Mouse (Mus musculus) stomach, embryonic 15.5 days (tissue): Measurements from ENCODE around the gene 9530003J23Rik. TPM values are rescaled to one million over a fixed set of nuclear protein-coding genes. Genes with fewer than 3 reads are reported as not detected.
"Not testable (repeated sequence)": the region's sequence is repeated elsewhere in the genome, so short reads cannot be mapped to it uniquely, and the experiment has no call there.

Experiments
- ATAC-seq: fragments of 200-750 bp; cut with Nextera tagmentation; 2 replicates; pipeline ENCODE4 v1.8.0; 2017; ENCODE audit warnings: low read depth, moderate number of reproducible peaks, moderate TSS enrichment; ENCODE audit not compliant: insufficient read depth, low FRiP score
- H3K27ac ChIP-seq: fragments of 300-500 bp; sonication (generic); 2 replicates; pipeline ENCODE4 v1.5.1; 2015; ENCODE audit warnings: mild to moderate bottlenecking, inconsistent platforms
- H3K27me3 ChIP-seq: fragments of 300-500 bp; sonication (generic); replicated peaks from 2 replicates; pipeline ENCODE4 v1.6.1; 2015; ENCODE audit warnings: inconsistent platforms
- H3K36me3 ChIP-seq: fragments of 300-500 bp; sonication (generic); 2 replicates; pipeline ENCODE4 v1.6.1; 2015; ENCODE audit warnings: inconsistent platforms
- H3K4me1 ChIP-seq: fragments of 300-500 bp; sonication (generic); 2 replicates; pipeline ENCODE4 v1.6.1; 2015; ENCODE audit warnings: inconsistent platforms
- H3K4me2 ChIP-seq: fragments of 300-500 bp; sonication (generic); 2 replicates; pipeline ENCODE4 v1.6.1; 2015; ENCODE audit warnings: mild to moderate bottlenecking, inconsistent platforms
- H3K4me3 ChIP-seq: fragments of 300-500 bp; sonication (generic); replicated peaks from 2 replicates; pipeline ENCODE4 v1.5.1; 2015; ENCODE audit warnings: inconsistent platforms
- H3K9ac ChIP-seq: fragments of 300-500 bp; sonication (generic); 2 replicates; pipeline ENCODE4 v1.6.1; 2015; ENCODE audit warnings: inconsistent platforms
- H3K9me3 ChIP-seq: fragments of 300-500 bp; sonication (generic); 2 replicates; pipeline ENCODE4 v1.6.1; 2016; ENCODE audit warnings: inconsistent platforms
- WGBS: fragments of 180-500 bp; shearing (Covaris S2); methylation state at CpG from one replicate; pipeline ENCODE4 v1.1.7; 2015; 5-methylcytosine and 5-hydroxymethylcytosine counted together
- polyA plus RNA-seq: library from polyadenylated mRNA; unstranded; fragments of >200 nt; fragmentation: Nextera tagmentation; extraction: Ambion mirVana; gene quantifications from 2 replicates; pipeline ENCODE4 v1.2.1, GENCODE M21; 2015

Gene 9530003J23Rik
- polyA plus RNA-seq, 1 experiment from 2014 or later, result not detected

DNA sequence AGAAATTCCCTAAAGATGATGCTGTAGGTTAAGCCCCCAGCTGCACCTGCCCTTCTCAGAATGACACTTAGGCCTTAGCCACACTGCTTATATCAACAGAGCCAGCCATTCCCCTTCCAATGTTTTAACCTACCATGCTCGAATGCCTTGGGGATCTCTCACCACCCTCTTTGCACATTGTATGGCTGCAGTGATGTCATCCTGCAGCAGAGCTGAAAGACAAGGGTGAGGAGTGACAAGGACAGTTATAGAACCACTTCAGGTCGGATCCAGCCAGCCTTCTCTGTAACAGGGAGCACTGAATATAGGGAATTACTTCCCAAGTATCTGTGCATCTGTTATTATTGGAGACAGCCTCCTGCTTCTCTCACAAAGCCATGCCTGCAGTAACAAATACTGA lies 40.0 kb upstream of the 9530003J23Rik start:
- 56% methylated on average over 2 of the region's 2 CpGs for WGBS
- H3K9me3 ChIP-seq, result not testable (repeated sequence)

DNA sequence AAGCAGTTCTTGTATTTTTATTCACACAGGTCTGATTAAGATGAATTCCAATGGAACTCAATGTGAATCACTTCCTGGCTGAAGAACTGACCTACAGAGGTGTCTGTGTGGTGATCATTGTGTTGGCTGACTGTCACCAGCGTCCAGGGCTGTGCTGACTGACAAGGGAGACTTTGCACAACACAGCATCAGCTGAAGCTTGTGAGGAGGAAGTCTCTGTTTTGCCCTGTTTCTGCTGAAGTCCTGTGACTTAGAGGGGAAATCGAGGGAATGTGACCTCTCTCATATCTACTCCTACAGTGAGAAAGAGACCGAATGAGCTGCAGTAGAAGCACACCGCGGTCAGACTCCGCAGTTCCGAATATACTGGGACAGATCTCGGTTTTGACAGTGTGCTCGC lies 39.3 kb upstream of the 9530003J23Rik start:
- not testable (repeated sequence) for H3K4me1 ChIP-seq, H3K27me3 ChIP-seq, ATAC-seq, H3K4me3 ChIP-seq, H3K9ac ChIP-seq, H3K27ac ChIP-seq, H3K4me2 ChIP-seq, H3K36me3 ChIP-seq, H3K9me3 ChIP-seq
- 81% methylated on average over 9 of the region's 9 CpGs for WGBS

More for the DNA sequence above, 40.0 kb upstream of the 9530003J23Rik start:
- not testable (repeated sequence) for ATAC-seq, H3K27ac ChIP-seq, H3K4me1 ChIP-seq, H3K4me3 ChIP-seq, H3K9ac ChIP-seq, H3K27me3 ChIP-seq, H3K36me3 ChIP-seq, H3K4me2 ChIP-seq

DNA sequence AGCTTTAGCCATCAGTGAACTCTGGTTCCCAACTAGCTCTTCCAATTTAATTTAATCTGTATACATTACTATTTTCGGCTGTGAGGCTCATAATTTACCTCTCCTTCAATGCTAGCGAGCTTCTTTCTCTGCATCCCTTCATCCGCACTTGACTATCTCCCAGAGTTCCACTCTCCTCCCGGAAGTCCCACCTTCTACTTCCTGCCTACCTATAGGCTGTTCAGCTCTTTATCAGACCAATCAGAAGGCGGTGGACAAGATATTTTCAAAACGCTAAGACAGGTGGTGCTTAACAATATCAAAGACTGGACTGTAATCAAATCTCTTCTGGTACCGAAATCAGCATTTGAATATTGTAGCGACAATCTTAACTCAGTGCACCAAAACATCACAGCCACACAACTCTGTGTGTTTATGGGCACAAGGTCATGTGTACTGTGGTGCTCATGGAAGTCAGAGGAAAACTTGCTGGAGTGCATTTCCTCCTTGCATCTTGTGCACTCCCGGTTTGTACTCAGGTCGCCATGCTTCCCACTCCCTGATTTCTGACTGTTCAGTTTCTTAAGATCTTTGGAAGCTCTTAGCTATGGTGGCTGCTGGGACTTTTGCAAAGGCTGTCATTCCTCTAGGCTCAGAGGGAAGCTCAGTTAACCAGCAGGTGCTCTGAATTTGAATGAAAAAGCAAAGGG lies 37.3 kb upstream of the 9530003J23Rik start:
- 82% methylated on average over 10 of the region's 10 CpGs for WGBS
- H3K4me3 ChIP-seq, result no peak overlapping the region

DNA sequence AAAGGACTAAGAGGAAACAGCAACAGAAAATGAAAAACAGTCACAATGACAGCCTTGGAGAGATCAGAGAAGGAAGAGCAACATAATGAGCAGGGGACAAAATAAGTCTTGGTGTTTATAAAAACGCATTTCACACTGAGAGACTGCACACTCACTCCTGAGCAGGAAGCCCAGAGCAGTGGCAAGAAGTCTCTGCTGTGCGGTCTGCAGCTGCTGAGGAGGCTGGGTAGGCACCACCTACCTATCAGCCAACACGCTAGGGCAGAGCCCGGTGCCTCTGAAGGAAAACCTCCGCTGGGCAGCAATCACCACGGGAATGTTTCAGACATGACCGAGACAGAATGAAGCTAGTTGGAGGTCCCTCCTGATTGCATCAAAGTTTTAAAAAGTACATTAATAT lies 36.1 kb upstream of the 9530003J23Rik start:
- not testable (repeated sequence) for H3K9ac ChIP-seq, H3K27ac ChIP-seq, H3K9me3 ChIP-seq, H3K4me1 ChIP-seq, H3K27me3 ChIP-seq, ATAC-seq, H3K4me2 ChIP-seq, H3K36me3 ChIP-seq, H3K4me3 ChIP-seq
- WGBS, result 75% methylated on average over 4 of the region's 7 CpGs

More for the DNA sequence above, 37.3 kb upstream of the 9530003J23Rik start:
- Histone ChIP-seq H3K4me2 (no peak overlapping the region), H3K4me1 (no peaks in the 10 kb centered on the region), H3K9ac (no peak overlapping the region), H3K27ac (no peak overlapping the region), H3K36me3 (no peaks in the 10 kb centered on the region), H3K9me3 (no peaks in the 10 kb centered on the region), H3K27me3 (no peaks in the 10 kb centered on the region)
- no peak for ATAC-seq

DNA sequence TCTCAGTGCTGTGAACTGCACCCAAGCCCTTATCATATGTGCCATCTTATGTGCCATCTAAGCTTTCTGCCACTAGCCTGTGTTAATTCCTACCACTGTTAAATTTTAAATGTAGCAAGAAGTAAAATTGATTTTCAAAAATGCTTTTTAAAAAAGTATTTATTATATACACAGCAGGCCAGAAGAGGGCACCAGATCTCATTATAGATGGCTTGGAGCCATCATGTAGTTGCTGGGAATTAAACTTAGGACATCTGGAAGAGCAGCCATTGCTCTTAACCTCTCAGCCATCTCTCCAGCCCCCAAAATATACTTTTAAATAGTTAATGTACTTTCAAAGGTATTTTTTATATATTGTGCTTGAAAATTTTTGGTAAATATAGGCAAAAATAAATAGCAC lies 33.5 kb upstream of the 9530003J23Rik start:
- Histone ChIP-seq H3K4me3 (no peak overlapping the region), H3K4me2 (no peak overlapping the region), H3K9ac (no peak overlapping the region), H3K27me3 (no peaks in the 10 kb centered on the region), H3K9me3 (no peaks in the 10 kb centered on the region), H3K4me1 (no peaks in the 10 kb centered on the region), H3K36me3 (no peaks in the 10 kb centered on the region), H3K27ac (no peak overlapping the region)
- no peak for ATAC-seq

DNA sequence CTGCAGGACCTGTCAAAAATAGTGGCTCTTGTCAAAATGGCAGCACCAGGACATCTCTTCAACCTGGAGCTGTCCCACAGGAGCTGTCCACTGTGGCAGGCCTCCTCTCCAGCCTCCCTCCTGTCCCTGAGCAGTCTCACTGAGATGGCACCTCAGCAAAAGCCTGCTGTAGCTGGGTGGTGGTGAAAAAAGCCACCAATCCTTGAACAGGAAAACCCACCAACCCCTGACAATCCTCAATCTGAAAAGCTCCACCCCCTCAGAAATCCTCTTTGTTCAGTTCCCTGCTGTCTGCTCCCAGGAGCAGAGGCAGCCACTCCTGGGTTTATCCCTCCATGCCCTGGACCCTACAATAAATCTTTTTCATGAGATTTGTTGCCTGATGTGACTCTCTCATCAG lies 21.4 kb upstream of the 9530003J23Rik start:
- Histone ChIP-seq H3K27ac (no peak overlapping the region), H3K27me3 (no peaks in the 10 kb centered on the region), H3K36me3 (no peaks in the 10 kb centered on the region), H3K4me1 (no peaks in the 10 kb centered on the region), H3K4me3 (no peak overlapping the region), H3K9me3 (no peaks in the 10 kb centered on the region), H3K4me2 (no peak overlapping the region), H3K9ac (no peak overlapping the region)
- no peak for ATAC-seq

DNA sequence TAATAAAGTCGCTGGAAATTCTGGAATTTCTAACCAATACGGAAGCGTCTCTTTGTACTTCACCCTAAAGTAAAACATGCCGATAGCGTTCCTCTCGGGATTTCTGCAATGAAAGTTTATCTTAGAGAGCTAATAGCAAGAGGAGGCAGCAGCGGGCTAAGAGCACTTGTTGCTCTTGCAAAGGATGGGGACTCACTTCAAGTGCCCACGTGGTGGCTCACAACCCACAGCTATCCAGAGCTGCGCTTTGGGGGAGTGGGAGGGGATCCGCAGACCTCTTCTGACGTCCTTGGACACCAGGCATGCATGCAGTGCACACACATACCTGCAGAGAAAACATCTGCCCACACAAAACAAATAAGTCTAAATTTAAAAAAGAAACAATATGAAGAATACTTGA lies 2.6 kb downstream of the 9530003J23Rik start:
- Histone ChIP-seq H3K9ac (no peak overlapping the region), H3K9me3 (no peaks in the 10 kb centered on the region), H3K27ac (no peak overlapping the region), H3K36me3 (no peaks in the 10 kb centered on the region), H3K27me3 (no peaks in the 10 kb centered on the region), H3K4me2 (peak overlapping the region; percentile 38), H3K4me3 (peak overlapping the region; percentile 2; the same call in 1 of the 2 replicates), H3K4me1 (no peaks in the 10 kb centered on the region)
- WGBS, result 33% methylated on average over 11 of the region's 11 CpGs
- no peak for ATAC-seq

DNA sequence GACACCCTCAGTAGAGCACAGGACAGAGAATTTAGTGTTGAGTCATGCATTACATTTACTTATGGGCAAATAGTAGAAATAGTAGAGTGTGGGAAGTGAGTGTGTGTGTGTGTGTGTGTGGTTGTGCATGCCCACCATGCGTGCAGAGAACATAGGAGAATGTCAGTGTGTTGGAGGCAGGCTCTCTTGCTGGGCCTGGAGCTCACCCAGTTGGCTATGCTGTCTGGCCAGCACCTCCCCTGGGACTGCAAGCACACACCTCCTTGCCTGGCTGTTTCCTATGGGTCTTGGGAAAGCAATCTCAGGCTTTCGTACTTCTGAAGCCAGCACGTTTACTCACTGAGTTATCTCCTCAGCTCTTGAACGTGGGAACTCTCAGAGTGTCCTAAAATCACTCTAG lies 3.7 kb downstream of the 9530003J23Rik start:
- 66% methylated on average over 4 of the region's 4 CpGs for WGBS
- H3K9me3 ChIP-seq, result no peaks in the 10 kb centered on the region
- no peaks in the 10 kb centered on the region for H3K27me3 ChIP-seq
- H3K4me2 ChIP-seq, result no peak overlapping the region
- H3K4me3 ChIP-seq, result no peak overlapping the region
- no peak overlapping the region for H3K9ac ChIP-seq
- no peaks in the 10 kb centered on the region for H3K4me1 ChIP-seq
- H3K36me3 ChIP-seq, result no peaks in the 10 kb centered on the region
- no peak overlapping the region for H3K27ac ChIP-seq
- ATAC-seq, result no peak

DNA sequence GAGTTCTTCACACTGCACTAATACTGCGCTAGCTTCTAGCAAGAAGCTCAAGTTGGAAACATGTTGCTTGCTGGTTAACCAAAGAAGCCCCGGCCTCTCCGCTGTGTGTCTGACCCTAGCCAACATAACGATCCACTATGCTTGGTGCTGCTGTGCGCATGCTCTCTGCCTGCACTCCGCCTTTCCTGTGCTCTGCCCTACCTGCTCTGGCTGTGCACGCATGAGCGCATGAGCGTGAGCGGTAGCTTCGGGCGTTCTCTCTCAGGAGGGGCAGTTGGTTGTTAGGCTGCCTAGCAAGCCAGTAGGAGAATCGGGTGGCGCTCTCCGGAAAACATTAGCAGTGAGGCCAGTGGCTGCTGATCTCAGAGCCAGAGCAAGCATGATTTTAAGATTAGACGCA lies 8.7 kb downstream of the 9530003J23Rik start:
- Histone ChIP-seq H3K4me1 (peaks cover 3% of the 10 kb centered on the region; the same call in 1 of the 2 replicates), H3K9me3 (no peaks in the 10 kb centered on the region), H3K27me3 (no peaks in the 10 kb centered on the region), H3K4me3 (no peak overlapping the region), H3K36me3 (no peaks in the 10 kb centered on the region), H3K4me2 (peak overlapping the region; percentile 19; the same call in 1 of the 2 replicates), H3K27ac (no peak overlapping the region), H3K9ac (no peak overlapping the region)
- 69% methylated on average over 16 of the region's 16 CpGs for WGBS
- no peak for ATAC-seq

DNA sequence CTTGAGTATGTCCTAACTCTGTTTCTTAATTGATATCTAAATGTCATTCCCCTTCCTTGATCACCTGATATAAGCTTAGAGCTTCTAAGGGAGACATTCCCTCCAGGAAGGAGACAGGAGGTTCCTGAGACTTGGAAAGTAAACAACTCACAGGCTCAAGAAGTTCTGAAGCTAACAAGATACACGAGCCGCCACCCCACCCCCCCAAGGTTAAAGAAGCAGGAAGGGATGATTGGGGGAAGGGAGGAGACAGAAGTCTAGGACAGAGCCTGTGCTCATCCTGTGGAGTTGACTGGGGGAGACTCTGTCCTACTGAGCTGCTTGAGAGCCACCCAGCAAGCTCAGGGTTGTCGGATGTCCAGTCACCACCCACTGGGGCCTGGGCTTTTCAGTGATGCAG lies 12.5 kb downstream of the 9530003J23Rik start:
- Histone ChIP-seq H3K4me2 (no peak overlapping the region), H3K27me3 (no peaks in the 10 kb centered on the region), H3K9ac (no peak overlapping the region), H3K9me3 (no peaks in the 10 kb centered on the region), H3K4me3 (no peak overlapping the region), H3K36me3 (peaks cover 12% of the 10 kb centered on the region; the same call in 1 of the 2 replicates), H3K4me1 (peaks cover 12% of the 10 kb centered on the region), H3K27ac (no peak overlapping the region)
- ATAC-seq, result no peak
- WGBS, result 72% methylated on average over 3 of the region's 3 CpGs

DNA sequence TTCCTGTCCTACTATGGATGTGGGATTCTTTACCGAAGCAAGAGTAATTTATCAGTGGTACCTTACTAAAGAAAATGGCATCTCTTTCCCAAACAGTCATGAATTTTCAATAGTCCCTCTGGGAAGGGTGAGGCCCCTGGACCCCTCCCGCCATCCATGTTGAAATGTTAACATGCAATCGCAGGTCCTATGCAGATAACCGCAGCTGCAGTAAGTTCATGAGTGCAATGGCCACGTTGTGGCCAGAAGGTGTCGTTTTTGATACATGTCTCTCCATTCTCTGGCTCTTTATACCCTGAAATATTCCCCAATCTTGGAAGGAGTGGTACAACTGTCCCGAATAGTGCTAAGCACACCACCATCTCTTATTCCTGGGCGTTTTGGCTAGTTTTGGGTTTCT lies 13.4 kb downstream of the 9530003J23Rik start:
- H3K4me3 ChIP-seq, result peak overlapping the region; percentile 82
- H3K27ac ChIP-seq, result peak overlapping the region; percentile 98; the same call in 1 of the 2 replicates
- ATAC-seq, result no peak
- WGBS, result 56% methylated on average over 8 of the region's 8 CpGs
- no peaks in the 10 kb centered on the region for H3K9me3 ChIP-seq
- H3K4me1 ChIP-seq, result peaks cover 12% of the 10 kb centered on the region
- H3K36me3 ChIP-seq, result peaks cover 19% of the 10 kb centered on the region; the same call in 1 of the 2 replicates
- no peak overlapping the region for H3K9ac ChIP-seq
- peak overlapping the region; percentile 81 for H3K4me2 ChIP-seq
- no peaks in the 10 kb centered on the region for H3K27me3 ChIP-seq

DNA sequence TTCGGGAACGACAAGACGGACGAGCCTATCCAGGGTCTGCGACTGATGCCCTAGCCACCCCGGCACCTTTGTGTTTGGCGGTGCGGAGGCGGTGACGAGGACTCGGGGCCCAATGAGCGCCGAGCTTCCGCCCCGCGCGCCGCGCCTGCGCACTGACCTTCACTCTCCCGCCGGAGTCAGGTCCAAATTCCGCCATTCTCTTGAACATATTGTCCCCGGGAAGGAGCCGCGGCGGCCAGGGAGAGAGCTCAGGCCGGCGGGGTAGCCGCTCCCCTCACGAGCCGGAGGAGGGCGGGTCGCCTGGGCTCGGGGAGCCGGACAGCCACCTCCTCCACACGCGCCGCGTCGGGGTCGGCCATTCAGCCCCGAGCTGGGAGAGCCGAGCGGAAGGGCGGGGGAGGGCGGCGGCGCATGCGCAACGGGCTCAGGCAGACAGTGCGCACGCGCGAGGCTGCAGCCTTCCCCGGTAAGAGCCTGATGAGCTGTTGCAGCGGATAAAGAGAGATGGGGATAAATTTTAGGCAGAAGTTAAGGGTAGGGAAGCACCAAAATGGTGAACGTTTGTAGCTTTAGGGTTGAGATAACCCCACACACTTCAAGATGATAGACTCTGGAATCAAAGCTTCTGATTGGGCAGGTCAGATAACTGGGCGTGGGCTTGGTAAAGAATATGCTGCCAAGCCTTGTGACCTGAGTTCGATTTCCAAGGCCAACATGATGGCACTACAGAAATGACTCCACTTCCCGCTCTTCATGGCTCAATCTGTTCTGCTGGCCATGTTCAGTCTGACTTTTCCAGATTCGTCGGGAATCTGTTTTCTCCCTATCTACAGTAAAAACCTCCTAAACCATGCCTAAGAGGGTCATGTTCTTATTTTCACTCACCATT lies 14.2 kb downstream of the 9530003J23Rik start, which contains the start of gene Yeats4:
Yeats4 (minus strand) TSS at position 406 of the 889 bp plus-strand sequence.
- H3K9ac ChIP-seq, result peak within 1 kb of the TSS; percentile 86
- H3K27ac ChIP-seq, result peak within 1 kb of the TSS; percentile 98
- peaks cover 24% of the 10 kb centered on the region for H3K36me3 ChIP-seq
- no peaks in the 10 kb centered on the region for H3K9me3 ChIP-seq
- H3K27me3 ChIP-seq, result no peaks in the 10 kb centered on the region
- H3K4me3 ChIP-seq, result peak within 1 kb of the TSS; percentile 82
- peak within 1 kb of the TSS; percentile 81 for H3K4me2 ChIP-seq
- ATAC-seq, result peak; percentile 95
- peaks cover 12% of the 10 kb centered on the region for H3K4me1 ChIP-seq
- WGBS, result under 1% methylated on average over 63 of the region's 63 CpGs
